In the genomic region with DNA sequence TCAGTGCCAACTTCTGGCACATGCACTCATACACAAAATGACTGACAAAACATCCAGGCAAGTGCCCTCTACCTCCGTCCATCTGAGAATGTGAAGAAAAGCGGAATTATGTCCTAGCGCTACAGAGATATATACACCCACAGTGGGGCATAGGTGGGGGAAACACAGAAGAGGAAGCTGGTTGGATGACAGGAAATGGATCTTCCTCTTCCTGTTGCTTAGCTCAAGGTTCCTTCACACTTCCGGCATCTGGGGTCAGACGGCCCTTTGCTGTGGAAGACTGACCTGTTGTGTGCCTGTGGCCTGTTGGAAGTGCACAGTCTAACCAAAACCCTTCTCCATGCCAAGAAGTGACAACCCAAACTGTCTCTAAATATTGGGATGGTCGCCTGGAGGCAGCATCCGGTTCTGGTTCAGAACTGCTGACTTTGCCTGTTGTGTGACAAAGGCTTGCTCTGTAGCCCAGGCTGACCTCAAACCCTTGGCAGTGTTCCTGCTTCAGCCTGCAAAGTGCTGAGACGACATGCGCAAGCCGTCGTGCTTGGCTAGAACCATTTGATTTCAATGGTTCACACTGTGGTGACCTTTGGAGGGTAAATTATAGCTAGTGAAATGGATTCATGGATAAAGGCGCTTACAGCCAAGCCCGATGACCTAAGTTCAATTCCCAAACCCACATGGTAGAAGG, we compare ENCODE assay signal across 20 mouse cellular contexts. TPM values are rescaled to one million over a fixed set of nuclear protein-coding genes. Genes with fewer than 3 reads are reported as not detected.
DNase-seq lines count a peak whose midpoint lies in the region; ATAC-seq lines count a peak whose summit lies in the region.
"Had no signal": no experiment of that assay in that cellular context is flagged by ENCODE, and none has a peak within 500 bp of the region (broad histone marks: within the 10 kb centered on the region; RNA-seq: fewer than 3 reads in every experiment).

No protein-coding gene starts in this region.

- H3K4me3 ChIP-seq in heart, embryonic 12.5 days = no peak overlapping the region
- H3K4me3 ChIP-seq in liver, embryonic 15.5 days (replicated peaks) = no peak overlapping the region
- H3K4me3 ChIP-seq in liver, embryonic 11.5 days (ENCODE audit: low read depth, low read length) = no peak overlapping the region
- no peak overlapping the region for H3K4me3 ChIP-seq in brown adipose tissue, adult 24 weeks (ENCODE audit: insufficient read depth, low read depth, low read length)
- no peak overlapping the region for H3K4me3 ChIP-seq in hindbrain, embryonic 12.5 days
- H3K4me3 ChIP-seq: embryonic facial prominence, embryonic 15.5 days; forebrain, embryonic 12.5 days; hindbrain, embryonic 15.5 days; limb, embryonic 15.5 days; megakaryocyte, embryonic 14.5 days; neural tube, embryonic 13.5 days; stomach, embryonic 15.5 days had no signal

- H3K4me1 ChIP-seq in heart, embryonic 12.5 days (replicated peaks) = no peaks in the 10 kb centered on the region
- H3K4me1 ChIP-seq in liver, embryonic 15.5 days (replicated peaks) = peaks cover 4% of the 10 kb centered on the region; the same call in 1 of the 2 replicates
- no peaks in the 10 kb centered on the region for H3K4me1 ChIP-seq in liver, embryonic 11.5 days (replicated peaks; ENCODE audit: control insufficient read depth, insufficient read depth, low read length)
- H3K4me1 ChIP-seq in brown adipose tissue, adult 24 weeks (ENCODE audit: control insufficient read depth, insufficient read depth, insufficient read length, low read length) = no peaks in the 10 kb centered on the region
- H3K4me1 ChIP-seq in hindbrain, embryonic 12.5 days = 0 out of 2 replicates have a peak, but pooled peaks cover 2% of the 10 kb centered on the region
- H3K4me1 ChIP-seq: megakaryocyte, embryonic 14.5 days; neural tube, embryonic 13.5 days; stomach, embryonic 15.5 days had no signal

- no peaks in the 10 kb centered on the region for H3K9me3 ChIP-seq in heart, embryonic 12.5 days (replicated peaks)
- no peaks in the 10 kb centered on the region for H3K9me3 ChIP-seq in liver, embryonic 15.5 days (replicated peaks)
- H3K9me3 ChIP-seq in liver, embryonic 11.5 days (ENCODE audit: control insufficient read depth, low read length) = no peaks in the 10 kb centered on the region
- H3K9me3 ChIP-seq in hindbrain, embryonic 12.5 days (replicated peaks) = no peaks in the 10 kb centered on the region
- H3K9me3 ChIP-seq: embryonic facial prominence, embryonic 15.5 days; forebrain, embryonic 12.5 days; hindbrain, embryonic 15.5 days; limb, embryonic 15.5 days; neural tube, embryonic 13.5 days; stomach, embryonic 15.5 days had no signal

- ATAC-seq in heart, embryonic 12.5 days (ENCODE audit: insufficient number of reproducible peaks, low FRiP score) = no peak
- peak; percentile 15; the same call in 1 of the 2 replicates for ATAC-seq in liver, embryonic 15.5 days (ENCODE audit: insufficient read depth)
- no peak for ATAC-seq in liver, embryonic 11.5 days (replicated peaks; ENCODE audit: low FRiP score)
- peak; percentile 58; the same call in 1 of the 2 replicates for ATAC-seq in monocyte, adult 5-6 weeks (replicated peaks; ENCODE audit: insufficient number of reproducible peaks, low FRiP score, low TSS enrichment, poor library complexity, severe bottlenecking)
- ATAC-seq in hindbrain, embryonic 12.5 days (ENCODE audit: low FRiP score) = no peak

- H3K9ac ChIP-seq in heart, embryonic 12.5 days = no peak overlapping the region
- no peak overlapping the region for H3K9ac ChIP-seq in liver, embryonic 15.5 days
- H3K9ac ChIP-seq in liver, embryonic 11.5 days (ENCODE audit: low read depth, low read length) = no peak overlapping the region
- H3K9ac ChIP-seq in hindbrain, embryonic 12.5 days = no peak overlapping the region
- H3K9ac ChIP-seq: embryonic facial prominence, embryonic 15.5 days; forebrain, embryonic 12.5 days; hindbrain, embryonic 15.5 days; limb, embryonic 15.5 days; neural tube, embryonic 13.5 days; stomach, embryonic 15.5 days had no signal

- no peaks in the 10 kb centered on the region for H3K36me3 ChIP-seq in heart, embryonic 12.5 days
- H3K36me3 ChIP-seq in liver, embryonic 15.5 days (replicated peaks) = no peaks in the 10 kb centered on the region
- no peaks in the 10 kb centered on the region for H3K36me3 ChIP-seq in liver, embryonic 11.5 days (ENCODE audit: control insufficient read depth, insufficient read depth, low read length)
- H3K36me3 ChIP-seq in hindbrain, embryonic 12.5 days = no peaks in the 10 kb centered on the region
- H3K36me3 ChIP-seq: embryonic facial prominence, embryonic 15.5 days; forebrain, embryonic 12.5 days; hindbrain, embryonic 15.5 days; limb, embryonic 15.5 days; neural tube, embryonic 13.5 days; stomach, embryonic 15.5 days had no signal

- WGBS in heart, embryonic 12.5 days = 80% methylated on average over 13 of the region's 13 CpGs
- WGBS in liver, embryonic 15.5 days (ENCODE audit: insufficient replicate concordance) = 66% methylated on average over 13 of the region's 13 CpGs
- 80% methylated on average over 13 of the region's 13 CpGs for WGBS in liver, embryonic 11.5 days
- WGBS in hindbrain, embryonic 12.5 days = 90% methylated on average over 13 of the region's 13 CpGs

- 0 out of 2 replicates have a peak, but pooled peaks cover 3% of the 10 kb centered on the region for H3K27me3 ChIP-seq in heart, embryonic 12.5 days (replicated peaks)
- H3K27me3 ChIP-seq in liver, embryonic 15.5 days = no peaks in the 10 kb centered on the region
- no peaks in the 10 kb centered on the region for H3K27me3 ChIP-seq in liver, embryonic 11.5 days (replicated peaks; ENCODE audit: control insufficient read depth, insufficient read depth, low read length)
- no peaks in the 10 kb centered on the region for H3K27me3 ChIP-seq in hindbrain, embryonic 12.5 days
- H3K27me3 ChIP-seq: embryonic facial prominence, embryonic 15.5 days; hindbrain, embryonic 15.5 days; limb, embryonic 15.5 days; neural tube, embryonic 13.5 days; stomach, embryonic 15.5 days had no signal

- DNase-seq in heart, adult 11 months = peak; percentile 98
- DNase-seq in liver, embryonic 11.5 days (ENCODE audit: low spot score) = no peak
- DNase-seq in cerebellum, postnatal 4 days (ENCODE audit: low spot score in 2 of 2) = no peak
- DNase-seq: cerebellum, adult 18-20 months; heart, postnatal 14 days; right cerebral cortex, postnatal 4 days; thymus, postnatal 25 days had no signal

- no peak overlapping the region for H3K4me2 ChIP-seq in heart, embryonic 12.5 days
- no peak overlapping the region for H3K4me2 ChIP-seq in liver, embryonic 15.5 days
- no peak overlapping the region for H3K4me2 ChIP-seq in liver, embryonic 11.5 days
- H3K4me2 ChIP-seq in hindbrain, embryonic 12.5 days (replicated peaks) = no peak overlapping the region
- H3K4me2 ChIP-seq: embryonic facial prominence, embryonic 15.5 days; forebrain, embryonic 12.5 days; hindbrain, embryonic 15.5 days; limb, embryonic 15.5 days; neural tube, embryonic 13.5 days; stomach, embryonic 15.5 days had no signal

- H3K27ac ChIP-seq in heart, embryonic 12.5 days (ENCODE audit: poor library complexity, severe bottlenecking) = no peak overlapping the region
- no peak overlapping the region for H3K27ac ChIP-seq in liver, embryonic 15.5 days (replicated peaks)
- no peak overlapping the region for H3K27ac ChIP-seq in liver, embryonic 11.5 days (ENCODE audit: low read depth, low read length)
- H3K27ac ChIP-seq in brown adipose tissue, adult 24 weeks (replicated peaks; ENCODE audit: low read depth, low read length) = peak overlapping the region; percentile 48
- H3K27ac ChIP-seq in hindbrain, embryonic 12.5 days = no peak overlapping the region
- H3K27ac ChIP-seq: embryonic facial prominence, embryonic 15.5 days; forebrain, embryonic 12.5 days; hindbrain, embryonic 15.5 days; kidney, postnatal 0 days; limb, embryonic 15.5 days; neural tube, embryonic 13.5 days; stomach, embryonic 15.5 days had no signal

RNA-seq across cellular contexts. Expression of a gene that starts 30.8 kb away (rescaled TPM):
- 83.9 and 97.4 TPM in 2 replicates for polyA plus RNA-seq in heart, embryonic 12.5 days (2016; fragmentation: Nextera tagmentation; extraction: Ambion mirVana)
- polyA plus RNA-seq in liver, embryonic 15.5 days (2015; fragmentation: Nextera tagmentation; extraction: Ambion mirVana) = 66.2 and 66.9 TPM in 2 replicates
- 85.1 and 93.8 TPM in 2 replicates for polyA plus RNA-seq in liver, embryonic 11.5 days (2014; fragmentation: Nextera tagmentation; extraction: Ambion mirVana)
- polyA plus RNA-seq in brown adipose tissue, adult 24 weeks (2012; ENCODE audit: insufficient read depth, insufficient read length, missing spikeins) = 1.1 and 1.6 TPM in 2 replicates
- 28.8 to 78.3 TPM (median 41.1 TPM) in 3 replicates for total RNA-seq in monocyte, adult 5-6 weeks (2017)
- 72.2 and 75.6 TPM in 2 replicates for polyA plus RNA-seq in hindbrain, embryonic 12.5 days (2016; fragmentation: Nextera tagmentation; extraction: Ambion mirVana)

RNA-seq across cellular contexts. Expression of a gene that starts 49.3 kb away (rescaled TPM):
- polyA plus RNA-seq in heart, embryonic 12.5 days (2016; fragmentation: Nextera tagmentation; extraction: Ambion mirVana) = 0.40 and 0.53 TPM in 2 replicates
- polyA plus RNA-seq in liver, embryonic 15.5 days (2015; fragmentation: Nextera tagmentation; extraction: Ambion mirVana) = 0.23 and 0.53 TPM in 2 replicates
- 0.14 and 0.41 TPM in 2 replicates for polyA plus RNA-seq in liver, embryonic 11.5 days (2014; fragmentation: Nextera tagmentation; extraction: Ambion mirVana)
- polyA plus RNA-seq in brown adipose tissue, adult 24 weeks (2012; ENCODE audit: insufficient read depth, insufficient read length, missing spikeins) = not detected in 2 replicates
- total RNA-seq in monocyte, adult 5-6 weeks (2017) = 0.49 to 0.76 TPM in 2 of 3 replicates, not detected in the other
- 0.52 and 0.93 TPM in 2 replicates for polyA plus RNA-seq in hindbrain, embryonic 12.5 days (2016; fragmentation: Nextera tagmentation; extraction: Ambion mirVana)
- total RNA-seq: heart, postnatal 14 days had no signal

Comparison
In these comparisons a context has a peak if more than half of its experiments do, and no peak if none do; other contexts are left out.
1. ATAC-seq: peak in liver, embryonic 15.5 days (single experiment) and monocyte, adult 5-6 weeks (single experiment); none in heart, embryonic 12.5 days (single experiment), liver, embryonic 11.5 days (single experiment) and hindbrain, embryonic 12.5 days (single experiment).
2. RNA of a gene that starts 30.8 kb away (polyA plus RNA-seq): 85.1 to 93.8 TPM in liver, embryonic 11.5 days, 83.9 to 97.4 TPM in heart, embryonic 12.5 days, 72.2 to 75.6 TPM in hindbrain, embryonic 12.5 days and 66.2 to 66.9 TPM in liver, embryonic 15.5 days; 1.1 to 1.6 TPM in brown adipose tissue, adult 24 weeks; every median in the first group is over 10 times any median in the second.